Mouse (Mus musculus): ENCODE measurements around the gene Hdac5. TPM values are rescaled to one million over a fixed set of nuclear protein-coding genes. Genes with fewer than 3 reads are reported as not detected.
"Not testable (repeated sequence)": the region's sequence is repeated elsewhere in the genome, so short reads cannot be mapped to it uniquely, and the experiment has no call there.

Gene Hdac5
- polyA plus RNA-seq, 1 experiment, result 75.4 TPM

DNA sequence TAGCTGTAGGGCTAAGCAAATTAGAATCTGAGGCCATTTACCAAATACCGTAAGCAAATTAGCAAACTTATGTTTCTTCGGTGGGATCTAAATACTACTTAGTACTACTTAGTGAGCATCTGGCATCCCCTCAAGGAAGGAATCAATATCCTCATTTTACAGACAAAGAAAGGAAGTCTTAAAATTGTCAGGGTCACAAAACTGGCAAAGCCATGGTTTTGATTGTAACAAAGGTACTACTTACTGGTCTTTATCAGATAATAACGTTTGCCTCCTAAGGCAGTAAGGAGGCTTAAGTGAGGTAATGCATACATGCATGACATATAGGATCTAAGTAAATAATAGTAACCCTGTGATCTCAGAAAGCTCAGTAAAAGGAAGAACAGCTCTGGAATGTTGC lies 44.3 kb downstream of the Hdac5 start:
- no peak for DNase-seq (ENCODE audit: low read depth)

DNA sequence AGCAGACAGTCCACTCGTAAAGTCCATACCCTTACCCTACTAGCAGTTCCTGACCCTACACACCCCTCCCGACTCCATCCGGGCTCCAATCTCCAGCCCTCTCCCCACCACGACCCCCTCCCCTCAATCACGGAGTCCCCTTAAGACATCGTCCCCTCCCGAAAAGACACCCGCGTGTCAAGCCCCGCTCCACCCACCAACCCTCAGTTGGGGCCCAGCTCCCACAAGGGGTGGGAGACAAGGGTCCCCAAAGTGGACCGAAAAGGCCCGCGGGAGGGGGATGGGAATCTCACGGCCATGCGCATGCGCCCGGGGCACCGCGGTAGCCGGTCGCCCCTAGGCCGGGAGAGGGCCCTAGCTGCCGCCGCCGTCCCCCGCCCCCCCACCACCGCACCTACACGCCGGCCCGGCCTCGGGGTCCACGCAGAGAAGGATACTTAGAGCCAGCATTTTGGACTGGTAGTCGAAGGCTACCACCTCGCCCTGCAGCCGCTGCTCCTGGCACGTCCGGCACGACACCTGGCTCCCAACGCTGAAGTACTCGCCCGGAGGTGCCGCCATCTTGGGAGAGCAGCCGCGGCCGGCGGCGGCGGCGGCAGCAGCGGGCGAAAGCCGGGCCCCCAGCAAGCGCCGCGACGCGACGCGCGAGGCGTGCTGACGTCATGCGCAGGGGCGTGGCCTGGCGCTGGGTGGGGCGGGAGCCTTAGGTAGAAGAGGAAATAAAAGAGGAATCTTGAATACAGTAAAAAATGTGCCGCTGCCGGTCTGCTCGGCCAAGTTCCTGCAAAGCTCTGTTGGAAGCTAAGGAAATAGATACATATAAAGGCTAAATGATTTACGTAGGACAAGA lies 45.1 kb downstream of the Hdac5 start, which contains the start of gene Lsm12:
Gene Lsm12, minus strand, starts transcription at position 651 of the 850 bp plus-strand sequence.
- peak; percentile 26 for DNase-seq (ENCODE audit: low read depth)

GRCm38 (mm10) chr11:102184253-102184645 lies 45.7 kb downstream of the Hdac5 start:
- no peak for DNase-seq (ENCODE audit: low read depth)

DNA sequence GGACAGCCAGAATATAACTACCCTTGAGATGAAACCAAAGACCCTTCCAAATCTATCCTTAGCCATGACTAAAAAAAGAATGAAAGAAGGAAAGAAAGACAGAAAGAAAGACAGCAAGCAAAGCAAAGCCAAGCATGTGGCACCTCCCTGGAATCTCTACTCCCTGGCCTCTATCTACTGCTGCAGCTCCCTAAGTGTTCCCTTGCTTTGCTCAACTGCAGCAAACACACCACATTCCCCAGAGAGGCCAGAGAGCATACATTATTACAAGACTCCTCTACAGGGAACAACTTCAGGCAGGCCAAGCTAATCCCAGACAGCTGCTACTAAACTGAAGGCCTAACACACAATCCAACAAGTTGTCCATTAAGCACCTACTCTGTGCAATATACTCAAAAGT lies 50.1 kb downstream of the Hdac5 start:
- DNase-seq (ENCODE audit: low read depth), result no peak

DNA sequence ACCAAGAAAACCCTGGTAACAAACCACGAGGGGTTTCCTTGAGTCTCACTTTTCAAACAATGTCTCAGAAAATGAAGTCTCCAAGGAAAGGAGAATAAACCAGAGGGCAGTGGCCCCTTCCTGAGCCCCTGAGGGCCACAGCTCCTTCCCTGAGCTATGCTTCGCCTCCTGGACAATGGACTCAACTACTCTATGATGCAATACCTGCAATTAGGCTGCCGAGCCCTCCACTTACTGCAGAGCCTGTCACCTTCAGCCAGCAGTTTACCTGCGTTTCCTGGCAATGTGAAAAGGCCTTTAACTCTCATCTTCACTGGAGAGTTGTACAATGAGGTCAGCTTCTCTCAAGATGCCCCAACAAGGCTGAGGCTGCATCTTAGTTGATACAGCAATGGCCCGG lies 61.3 kb downstream of the Hdac5 start:
- no peak for DNase-seq (ENCODE audit: low read depth)

DNA sequence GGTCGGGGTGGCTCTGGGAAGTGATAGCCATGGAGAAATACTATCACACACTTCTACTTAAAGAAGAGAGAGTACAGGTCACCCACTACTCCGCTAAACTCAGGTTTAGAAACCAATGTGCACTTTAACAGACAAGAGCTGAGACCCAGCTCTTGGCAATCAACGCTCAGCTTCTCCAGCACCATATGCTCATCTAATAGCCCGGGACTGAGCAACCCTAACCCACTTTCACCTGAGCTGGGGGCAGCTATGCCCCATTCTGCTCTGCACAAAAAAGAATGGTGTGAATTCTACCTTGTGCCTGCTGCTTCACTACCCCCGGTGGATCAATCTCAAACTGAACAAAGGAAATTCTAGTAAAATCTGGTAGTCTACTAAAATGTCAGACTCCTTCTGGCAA lies 62.4 kb downstream of the Hdac5 start:
- no peak for DNase-seq (ENCODE audit: low read depth)

GRCm38 (mm10) chr11:102165971-102166722 lies 63.8 kb downstream of the Hdac5 start:
- DNase-seq (ENCODE audit: low read depth), result no peak

- DNase-seq (ENCODE audit: low read depth), result peak; percentile 66
Measured at GRCm38 (mm10) chr11:102159781-102160180, 70.2 kb downstream of the Hdac5 start.

GRCm38 (mm10) chr11:102158024-102158423 lies 71.9 kb downstream of the Hdac5 start:
- DNase-seq (ENCODE audit: low read depth), result not testable (repeated sequence)

- DNase-seq (ENCODE audit: low read depth), result no peak
Measured at GRCm38 (mm10) chr11:102156786-102157089, 73.2 kb downstream of the Hdac5 start.

DNA sequence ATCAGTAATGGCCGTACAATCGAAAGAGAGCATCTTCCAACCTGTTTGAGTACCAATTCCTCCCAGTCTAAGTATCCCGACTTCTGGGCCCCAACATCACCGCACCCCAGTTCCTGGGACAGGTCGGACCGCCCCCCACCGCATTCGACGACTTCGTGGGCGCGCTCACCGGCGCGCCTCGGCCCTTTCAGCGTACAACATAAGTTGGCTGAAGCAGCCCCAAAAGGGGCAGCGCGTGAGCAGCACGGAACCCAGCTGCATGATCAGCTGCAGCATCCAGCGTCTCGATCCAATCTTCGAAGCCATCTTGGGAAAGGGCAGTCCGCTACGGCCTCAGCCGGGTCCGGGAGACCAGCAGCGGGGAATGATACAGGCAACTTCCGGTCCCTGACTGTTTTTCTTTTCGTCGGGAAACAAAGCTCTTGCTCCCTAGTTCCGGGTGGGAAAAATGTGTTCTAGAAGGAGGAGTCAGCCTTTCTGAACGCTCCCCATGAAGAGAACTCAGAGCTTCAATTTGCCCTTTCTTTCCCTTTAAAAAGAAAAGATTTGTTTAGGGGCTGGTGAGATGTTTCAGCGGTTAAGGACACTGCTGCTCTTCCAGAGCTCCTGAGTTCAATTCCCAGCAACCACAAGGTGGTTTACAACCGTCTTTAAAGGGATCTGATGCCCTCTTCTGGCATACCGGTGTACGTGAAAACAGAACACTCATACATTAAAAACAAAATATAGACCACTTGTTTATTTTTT lies 73.8 kb downstream of the Hdac5 start, which contains the start of gene Tmem101:
Gene Tmem101, minus strand, starts transcription at position 366 of the 747 bp plus-strand sequence.
- DNase-seq (ENCODE audit: low read depth), result peak; percentile 46

DNA sequence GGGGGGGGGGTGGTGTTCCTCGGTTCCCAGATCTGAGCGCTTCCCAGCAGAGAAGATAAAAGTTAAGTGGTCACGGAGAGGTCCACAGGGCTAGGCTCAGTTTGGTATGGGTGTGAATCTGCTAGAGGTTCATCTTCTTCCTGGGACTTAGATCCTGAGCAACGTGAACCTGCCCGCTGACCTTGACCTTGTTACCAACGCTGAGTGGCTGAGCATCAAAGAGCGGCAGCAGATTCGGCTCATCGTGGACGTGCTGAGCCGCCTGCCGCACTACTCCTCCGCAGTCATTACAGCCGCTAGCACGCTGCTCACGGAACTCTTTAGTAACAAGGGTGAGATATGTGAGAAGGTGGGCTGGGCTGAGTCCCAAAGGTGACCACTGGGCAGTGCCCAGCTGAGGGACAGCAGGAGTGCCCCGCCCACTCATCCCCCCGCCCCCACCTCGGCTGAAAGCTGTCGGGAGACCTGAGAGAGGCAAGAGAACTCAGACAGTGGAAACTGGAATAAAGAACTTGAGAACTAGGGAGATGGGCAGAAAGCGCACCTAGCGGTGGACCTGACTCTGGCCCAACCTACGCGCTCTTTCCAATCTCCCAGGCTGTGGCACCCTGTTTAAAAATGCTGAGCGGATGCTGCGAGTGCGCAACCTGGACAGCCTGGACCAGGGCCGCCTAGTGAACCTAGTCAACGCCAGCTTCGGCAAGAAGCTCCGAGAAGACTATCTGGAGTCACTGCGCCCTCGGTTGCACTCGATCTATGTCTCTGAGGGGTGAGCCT lies 82.6 kb downstream of the Hdac5 start:
- DNase-seq (ENCODE audit: low read depth), result no peak

DNA sequence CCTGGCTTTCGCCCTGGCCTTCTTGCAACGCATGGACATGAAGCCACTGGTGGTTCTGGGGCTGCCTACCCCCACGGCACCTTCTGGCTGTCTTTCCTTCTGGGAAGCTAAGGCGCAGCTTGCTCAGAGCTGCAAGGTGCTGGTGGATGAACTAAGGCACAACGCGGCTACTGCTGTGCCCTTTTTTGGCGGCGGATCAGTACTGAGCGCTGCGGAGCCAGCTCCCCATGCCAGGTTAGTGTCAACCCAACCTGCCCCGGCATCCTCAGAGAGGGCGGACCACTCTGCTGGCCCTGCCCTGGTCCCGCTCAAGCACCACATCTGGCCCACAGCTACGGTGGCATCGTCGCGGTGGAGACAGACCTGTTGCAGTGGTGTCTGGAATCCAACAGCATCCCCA lies 83.4 kb downstream of the Hdac5 start:
- DNase-seq (ENCODE audit: low read depth), result no peak

DNA sequence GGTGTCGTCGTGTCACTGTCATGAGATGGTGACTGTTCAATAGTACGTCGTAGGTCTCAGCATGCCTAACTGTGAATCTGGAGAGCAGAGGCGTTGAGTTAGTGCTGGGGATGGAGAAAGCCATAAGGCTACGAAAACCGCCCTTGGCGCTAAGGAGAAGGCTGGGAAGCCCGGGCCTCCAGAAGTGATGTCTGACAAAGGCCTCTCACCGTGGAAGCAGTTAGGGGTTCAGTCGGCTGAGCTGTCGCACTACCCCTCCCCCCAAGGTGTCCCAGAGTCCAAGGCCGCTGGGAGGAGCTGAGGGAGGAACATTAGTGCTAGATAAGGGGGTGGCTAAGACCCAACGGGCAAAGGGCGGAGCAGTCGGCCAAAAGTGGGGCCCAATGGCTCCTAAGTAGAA lies 84.0 kb downstream of the Hdac5 start:
- DNase-seq (ENCODE audit: low read depth), result no peak

- DNase-seq (ENCODE audit: low read depth), result no peak
Measured at GRCm38 (mm10) chr11:102145471-102146001, 84.4 kb downstream of the Hdac5 start, which contains the start of gene Nags. Gene Nags (plus strand): TSS chr11:102145513.

GRCm38 (mm10) chr11:102144957-102145470 lies 85.0 kb downstream of the Hdac5 start:
- DNase-seq (ENCODE audit: low read depth), result no peak

Other genes with a start within 250 kb of the Hdac5 start
- 0.18 and 0.52 TPM in 2 replicates for gene Cfap97d1, start 245.9 kb downstream of the Hdac5 start, polyA plus RNA-seq (2012; rRNA removed)
- 80.5 and 135 TPM in 2 replicates for gene Dusp3, start 243.2 kb downstream of the Hdac5 start, polyA plus RNA-seq (2012; rRNA removed)
- gene Mpp3, start 201.7 kb downstream of the Hdac5 start, polyA plus RNA-seq (2012; rRNA removed), result 23.2 and 37.9 TPM in 2 replicates
- gene Cd300lg, start 188.7 kb downstream of the Hdac5 start, polyA plus RNA-seq (2012; rRNA removed), result 88.9 and 100.0 TPM in 2 replicates
- gene Mpp2, start 141.7 kb downstream of the Hdac5 start, polyA plus RNA-seq (2012; rRNA removed), result 54.0 and 78.5 TPM in 2 replicates
- gene Ppy, start 128.8 kb downstream of the Hdac5 start, polyA plus RNA-seq (2012; rRNA removed), result 79.7 and 91.5 TPM in 2 replicates
- gene Pyy, start 122.3 kb downstream of the Hdac5 start, polyA plus RNA-seq (2012; rRNA removed), result 0.73 and 0.82 TPM in 2 replicates
- 1.3 and 2.4 TPM in 2 replicates for gene Nags, start 84.7 kb downstream of the Hdac5 start, polyA plus RNA-seq (2012; rRNA removed)
- gene Tmem101, start 73.8 kb downstream of the Hdac5 start, polyA plus RNA-seq (2012; rRNA removed), result 19.6 and 21.1 TPM in 2 replicates
- gene Lsm12, start 44.9 kb downstream of the Hdac5 start, polyA plus RNA-seq (2012; rRNA removed), result 30.7 and 35.3 TPM in 2 replicates
- 130 and 136 TPM in 2 replicates for gene G6pc3, start 40.5 kb downstream of the Hdac5 start, polyA plus RNA-seq (2012; rRNA removed)
- 1.0 and 1.1 TPM in 2 replicates for gene BC030867, start 18.7 kb upstream of the Hdac5 start, polyA plus RNA-seq (2012; rRNA removed)
- gene Asb16, start 38.6 kb upstream of the Hdac5 start, polyA plus RNA-seq (2012; rRNA removed), result 0.88 and 1.5 TPM in 2 replicates
- 58.8 and 66.7 TPM in 2 replicates for gene Tmub2, start 54.8 kb upstream of the Hdac5 start, polyA plus RNA-seq (2012; rRNA removed)
- gene Atxn7l3, start 66.5 kb upstream of the Hdac5 start, polyA plus RNA-seq (2012; rRNA removed), result 32.9 and 33.9 TPM in 2 replicates
- 27.5 and 36.5 TPM in 2 replicates for gene Ubtf, start 89.6 kb upstream of the Hdac5 start, polyA plus RNA-seq (2012; rRNA removed)
- 0.35 and 0.36 TPM in 2 replicates for gene Slc4a1, start 136.0 kb upstream of the Hdac5 start, polyA plus RNA-seq (2012; rRNA removed)
- 0.95 and 1.1 TPM in 2 replicates for gene Rundc3a, start 163.2 kb upstream of the Hdac5 start, polyA plus RNA-seq (2012; rRNA removed)
- 297 and 389 TPM in 2 replicates for gene Slc25a39, start 177.8 kb upstream of the Hdac5 start, polyA plus RNA-seq (2012; rRNA removed)
- 205 and 301 TPM in 2 replicates for gene Grn, start 200.1 kb upstream of the Hdac5 start, polyA plus RNA-seq (2012; rRNA removed)
- gene Fam171a2, start 217.5 kb upstream of the Hdac5 start, polyA plus RNA-seq (2012; rRNA removed), result 35.5 and 51.3 TPM in 2 replicates
- 18.0 and 20.6 TPM in 2 replicates for gene Itga2b, start 240.0 kb upstream of the Hdac5 start, polyA plus RNA-seq (2012; rRNA removed)